Mouse (Mus musculus): Measurements from ENCODE around the gene Gsk3a.
A peak's percentile ranks its signal among the peaks of the same experiment; 100 is the strongest.
"Not testable (repeated sequence)": the region's sequence is repeated elsewhere in the genome, so short reads cannot be mapped to it uniquely, and the experiment has no call there.

Gene Gsk3a

DNA sequence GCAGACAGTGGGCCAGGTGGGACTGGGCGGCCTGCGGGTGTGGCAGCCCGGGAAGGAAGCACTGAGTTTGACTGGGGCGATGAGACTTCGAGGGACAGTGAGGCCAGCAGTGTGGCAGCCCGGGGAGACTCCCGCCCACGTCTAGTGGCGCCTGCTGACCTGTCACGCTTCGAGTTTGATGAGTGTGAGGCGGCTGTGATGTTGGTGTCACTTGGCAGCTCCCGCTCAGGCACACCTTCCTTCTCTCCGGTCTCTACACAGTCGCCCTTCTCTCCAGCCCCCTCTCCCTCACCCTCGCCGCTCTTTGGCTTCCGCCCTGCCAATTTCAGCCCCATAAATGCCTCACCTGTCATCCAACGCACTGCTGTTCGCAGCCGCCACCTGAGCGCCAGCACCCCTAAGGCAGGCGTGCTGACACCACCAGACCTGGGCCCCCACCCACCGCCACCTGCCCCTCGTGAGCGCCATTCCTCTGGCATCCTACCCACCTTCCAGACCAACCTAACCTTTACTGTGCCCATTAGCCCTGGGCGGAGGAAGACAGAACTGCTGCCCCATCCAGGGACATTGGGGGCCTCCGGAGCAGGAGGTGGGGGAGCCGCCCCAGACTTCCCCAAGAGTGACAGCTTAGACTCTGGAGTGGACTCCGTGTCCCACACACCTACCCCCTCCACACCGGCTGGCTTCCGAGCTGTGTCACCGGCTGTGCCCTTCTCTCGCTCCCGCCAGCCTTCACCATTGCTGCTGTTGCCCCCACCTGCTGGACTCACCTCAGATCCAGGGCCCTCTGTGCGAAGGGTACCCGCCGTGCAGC, 35.0 kb upstream of the Gsk3a start:
- DNase-seq, result peak in 1 of 2 experiments; percentile 4

DNA sequence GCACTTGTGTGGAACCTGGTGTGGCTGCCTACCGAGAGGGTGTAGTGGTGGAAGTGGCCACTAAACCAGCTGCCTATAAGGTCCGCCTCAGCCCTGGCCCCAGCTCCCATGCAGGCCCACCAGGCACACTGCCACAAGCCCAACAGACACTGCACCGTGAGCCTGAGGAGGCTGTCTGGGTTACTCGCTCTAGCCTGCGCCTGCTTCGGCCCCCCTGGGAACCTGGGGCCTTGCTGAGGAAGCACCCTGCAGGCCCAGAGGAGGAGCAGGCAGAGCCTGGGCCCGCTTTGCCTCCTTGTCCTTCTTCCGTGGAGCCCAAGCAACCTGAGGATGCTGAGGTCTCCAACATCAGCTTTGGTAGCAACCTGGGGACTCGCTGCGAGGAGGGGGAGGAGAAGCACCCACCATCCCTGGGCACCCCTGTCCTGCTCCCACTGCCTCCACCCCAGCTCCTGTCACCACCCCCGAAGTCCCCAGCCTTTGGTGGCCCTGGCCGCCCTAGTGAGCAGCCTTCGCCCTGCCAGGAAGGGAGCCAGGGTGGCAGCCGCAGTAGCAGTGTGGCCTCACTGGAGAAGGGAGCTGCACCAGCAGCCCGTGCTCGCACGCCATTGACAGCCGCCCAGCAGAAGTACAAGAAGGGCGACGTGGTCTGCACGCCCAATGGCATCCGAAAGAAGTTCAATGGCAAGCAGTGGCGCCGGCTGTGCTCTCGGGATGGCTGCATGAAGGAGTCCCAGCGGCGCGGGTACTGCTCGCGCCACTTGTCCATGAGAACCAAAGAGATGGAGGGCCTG, 34.2 kb upstream of the Gsk3a start:
- DNase-seq, result peak in 1 of 2 experiments; percentile 4

DNA sequence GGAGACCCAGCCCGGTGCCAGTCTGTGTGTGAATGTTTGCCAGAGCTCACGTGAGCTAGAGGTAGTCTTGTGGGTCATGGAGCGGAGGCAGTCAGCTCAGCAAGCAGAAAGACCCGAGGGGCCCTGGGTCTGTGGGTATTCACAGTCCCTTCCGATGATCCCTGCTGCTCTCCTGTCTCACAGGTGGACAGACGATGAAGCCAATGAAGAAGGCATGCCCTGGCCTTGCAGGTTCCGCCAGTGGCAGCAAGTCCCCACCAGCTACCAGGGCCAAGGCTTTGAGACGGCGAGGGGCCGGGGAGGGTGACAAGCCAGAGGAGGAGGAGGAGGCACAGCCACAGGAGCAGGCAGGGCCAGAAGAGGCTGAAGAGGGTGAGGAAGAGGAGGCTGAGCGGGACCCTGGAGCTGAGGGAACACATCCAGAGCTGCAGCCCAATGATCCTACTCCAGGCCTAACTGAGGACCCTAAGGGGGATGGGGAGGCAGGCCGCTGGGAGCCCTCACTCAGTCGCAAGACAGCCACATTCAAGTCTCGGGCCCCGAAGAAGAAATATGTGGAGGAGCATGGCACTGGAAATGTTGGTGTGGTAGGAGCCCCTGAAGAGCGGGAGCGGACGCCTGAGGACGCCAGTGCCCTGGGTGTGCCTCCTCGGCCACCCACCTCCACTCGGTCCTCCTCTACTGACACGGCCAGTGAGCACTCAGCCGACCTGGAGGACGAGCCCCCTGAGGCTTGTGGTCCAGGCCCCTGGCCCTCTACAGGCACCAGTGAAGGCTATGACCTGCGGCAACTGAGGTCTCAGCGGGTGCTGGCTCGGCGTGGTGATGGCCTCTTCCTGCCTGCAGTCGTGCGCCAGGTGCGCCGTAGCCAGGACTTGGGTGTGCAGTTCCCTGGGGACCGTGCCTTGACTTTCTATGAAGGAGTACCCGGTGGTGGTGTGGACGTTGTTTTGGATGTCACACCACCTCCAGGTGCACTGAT, 33.3 kb upstream of the Gsk3a start:
- DNase-seq, result peak; percentile 11 to 30

DNA sequence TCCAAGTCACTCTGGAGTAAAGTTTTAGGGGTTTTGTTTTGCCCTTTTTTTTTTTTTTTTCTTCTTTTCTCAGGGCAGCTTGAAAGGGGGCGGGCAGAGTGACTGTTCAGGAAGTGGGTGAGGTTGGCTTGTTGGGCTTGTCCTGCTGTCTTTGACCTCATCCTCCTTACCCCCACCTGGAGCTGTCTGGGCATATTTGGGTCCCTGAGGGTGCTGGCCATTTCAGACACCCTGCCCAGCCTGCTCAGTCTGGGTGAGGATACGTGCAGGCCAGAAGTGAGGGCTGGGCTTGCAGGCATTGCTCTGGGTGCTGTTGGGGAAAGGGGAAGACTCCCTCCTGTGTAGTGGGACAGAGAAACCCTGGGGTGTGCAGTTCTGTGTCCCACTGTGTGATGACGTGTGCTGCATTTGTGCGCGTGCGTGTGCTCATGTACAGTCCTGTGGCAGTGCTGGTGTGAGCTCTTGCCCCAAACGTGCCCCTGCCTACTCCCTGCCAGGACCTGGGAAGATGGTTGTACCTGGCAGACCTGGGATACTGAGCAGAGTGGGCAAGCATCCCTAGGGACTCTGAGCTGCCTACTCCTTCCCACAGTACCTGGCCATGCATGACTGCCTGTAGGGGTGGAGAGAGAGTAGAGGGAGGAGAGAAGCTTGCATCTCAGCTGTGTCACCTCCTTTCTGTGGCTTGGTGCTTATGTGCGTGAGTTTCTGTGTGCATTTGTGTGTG, 32.1 kb upstream of the Gsk3a start:
- DNase-seq, result peak; percentile 36 to 53

DNA sequence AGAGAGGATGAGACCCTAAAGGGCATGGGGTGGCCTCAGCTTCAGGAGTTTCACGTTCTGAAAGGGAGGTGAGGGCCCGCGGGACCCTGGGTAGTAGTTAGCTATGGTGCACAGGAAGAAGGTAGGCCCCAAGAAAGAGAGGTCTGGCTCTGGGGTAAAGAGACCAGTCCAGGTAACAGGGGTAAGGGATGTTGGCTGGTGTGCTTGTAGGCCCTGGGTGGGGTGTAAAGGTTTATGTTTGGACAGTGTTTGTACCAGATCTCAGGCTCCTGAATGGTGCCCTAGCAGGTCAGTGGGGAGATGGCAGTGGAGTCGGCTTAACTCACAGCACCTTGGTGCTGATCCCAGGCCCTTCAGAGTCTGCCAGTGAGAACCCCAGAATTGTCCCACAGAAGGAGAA, 31.4 kb upstream of the Gsk3a start:
- DNase-seq, result peak in 1 of 2 experiments; percentile 6

GRCm38 (mm10) chr7:25268588-25268987, 30.9 kb upstream of the Gsk3a start:
- DNase-seq, result no peak

DNA sequence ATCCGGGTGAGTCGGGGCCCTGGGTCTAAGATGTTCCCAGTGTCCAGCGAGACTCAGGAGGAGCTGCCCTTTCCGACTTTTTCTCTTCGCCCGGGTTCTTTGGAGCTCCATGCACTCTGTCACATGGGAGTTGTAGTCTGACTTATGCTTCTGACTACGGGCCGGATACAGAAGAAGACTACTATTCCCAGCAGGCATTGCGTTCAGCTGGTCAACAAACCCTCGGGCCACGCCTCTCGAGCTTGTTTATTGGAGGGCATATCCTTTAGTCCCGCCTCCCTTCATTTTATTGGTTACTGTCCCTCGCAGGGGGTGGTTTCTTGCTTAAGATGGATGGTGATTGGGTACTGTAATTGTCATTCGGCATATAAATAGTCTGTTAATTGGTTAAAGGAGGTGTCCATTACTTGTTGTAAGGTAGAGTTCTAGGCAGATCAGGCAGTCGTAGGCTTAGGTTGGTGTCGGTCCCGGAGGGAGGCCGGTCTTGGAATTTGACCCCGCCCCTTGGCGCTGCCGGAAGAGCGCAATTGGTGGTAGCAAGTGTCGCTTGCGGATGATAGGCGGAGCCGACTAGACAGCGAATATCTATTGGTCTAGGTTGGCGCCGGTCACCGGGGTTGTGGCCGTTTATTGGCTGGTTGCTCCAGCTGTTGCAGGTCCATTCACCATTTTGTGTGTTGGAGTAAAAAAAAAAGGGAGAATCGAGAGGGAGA, 30.3 kb upstream of the Gsk3a start:
- peak; percentile 97 to 99 for DNase-seq

GRCm38 (mm10) chr7:25267301-25267750, 29.7 kb upstream of the Gsk3a start, which contains the start of gene Cic:
TSS of gene Cic (plus strand) at chr7:25267704.
- peak; percentile 97 to 99 for DNase-seq

DNA sequence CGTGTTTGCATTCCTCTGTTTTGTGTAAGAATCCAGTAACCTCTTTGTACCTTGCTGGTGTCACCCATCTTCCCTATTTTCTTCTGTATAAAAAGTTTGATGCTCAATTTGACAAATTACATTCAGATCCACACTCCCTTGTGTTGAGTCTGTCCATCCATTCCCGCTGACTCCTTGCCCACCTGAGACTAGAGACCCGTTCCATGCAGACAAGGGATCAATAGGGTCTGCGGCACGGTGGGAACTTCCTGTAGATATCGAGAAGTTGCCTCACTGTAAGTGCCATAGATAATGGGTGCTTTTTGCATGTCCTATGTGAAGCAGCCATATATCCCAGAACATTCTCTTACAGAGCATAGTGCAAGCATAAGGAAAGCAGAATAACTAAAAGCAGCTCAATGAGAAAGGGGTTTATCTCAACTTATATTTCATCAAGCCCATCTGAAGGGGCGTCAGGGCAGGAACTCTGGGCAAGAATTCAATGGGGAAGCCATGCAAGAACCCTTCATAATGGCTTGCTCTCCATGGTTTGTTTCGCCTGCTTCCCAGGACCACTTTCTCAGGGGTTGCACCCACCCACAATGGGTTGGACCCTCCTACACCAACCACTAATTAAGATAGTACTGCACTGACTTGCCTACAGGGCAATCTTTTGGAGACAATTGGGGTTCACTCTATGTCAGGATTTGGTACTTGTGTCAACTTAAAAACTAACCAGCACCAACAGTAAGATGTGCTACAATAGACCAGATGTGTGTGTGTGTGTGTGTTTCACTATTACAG, 28.7 kb upstream of the Gsk3a start:
- no peak for DNase-seq

GRCm38 (mm10) chr7:25265743-25266142, 28.1 kb upstream of the Gsk3a start:
- DNase-seq, result not testable (repeated sequence)

DNA sequence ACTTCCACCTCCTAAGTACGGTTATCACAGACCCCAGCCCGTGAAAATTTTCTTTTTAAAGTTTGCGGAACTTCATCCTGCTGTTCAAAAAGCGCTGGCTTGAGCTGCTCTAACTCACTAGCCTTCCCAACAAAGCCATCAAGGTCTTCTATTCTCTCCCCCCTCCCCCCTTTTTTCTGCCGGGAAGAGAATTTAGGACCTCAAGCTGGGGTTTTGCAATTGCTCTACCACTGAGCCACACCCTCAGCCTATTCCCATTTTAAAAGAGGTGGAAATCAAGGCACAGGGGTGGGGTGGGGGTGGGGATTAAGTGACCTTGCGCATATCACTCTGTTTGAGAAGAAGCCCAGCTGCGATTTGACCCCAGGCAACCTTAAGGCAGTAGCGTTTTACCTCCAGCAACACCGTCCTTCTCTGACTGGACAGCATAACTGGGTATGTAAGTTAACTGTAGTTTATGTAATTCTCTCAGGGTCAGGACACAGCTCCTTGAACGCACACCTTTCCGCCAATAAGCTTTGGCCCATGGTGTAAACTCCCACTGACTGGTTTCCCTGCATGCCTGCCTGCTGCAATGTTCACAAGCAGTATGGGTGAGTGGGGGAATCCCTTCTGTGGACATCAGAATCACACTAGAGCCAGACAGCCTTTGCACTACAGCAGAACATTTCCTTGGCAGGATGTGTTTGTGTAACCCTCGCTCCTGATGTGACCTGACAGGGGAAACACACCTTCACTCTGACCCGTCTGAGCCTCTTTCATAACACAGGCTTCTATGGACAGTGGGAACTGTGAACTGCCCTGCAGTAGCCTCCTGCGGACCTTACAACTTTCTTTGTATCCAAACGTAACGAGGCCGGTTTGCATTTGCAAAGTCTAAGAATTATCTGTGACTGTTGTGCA, 26.6 kb upstream of the Gsk3a start:
- DNase-seq, result no peak

DNA sequence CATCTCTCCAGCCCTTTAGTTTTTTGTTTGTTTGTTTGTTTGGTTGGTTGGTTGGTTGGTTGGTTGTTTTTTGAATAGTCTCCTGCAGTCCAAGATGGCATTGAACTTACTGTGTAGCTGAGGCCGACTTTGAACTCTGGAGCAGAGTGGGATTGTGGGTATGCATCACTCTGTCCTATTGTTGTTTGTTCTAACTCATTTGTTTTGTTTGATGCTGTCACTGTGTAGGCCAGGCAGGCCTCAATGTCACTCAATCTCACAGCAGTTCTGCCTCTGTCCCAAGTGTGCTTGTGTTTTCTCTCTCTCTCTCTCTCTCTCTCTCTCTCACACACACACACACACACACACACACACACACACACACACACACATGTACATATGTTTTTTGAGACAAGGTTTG, 24.2 kb upstream of the Gsk3a start:
- no peak for DNase-seq

GRCm38 (mm10) chr7:25251822-25252221, 14.2 kb upstream of the Gsk3a start:
- DNase-seq, result no peak

- peak; percentile 86 to 91 for DNase-seq
Measured at GRCm38 (mm10) chr7:25251071-25251791, 13.6 kb upstream of the Gsk3a start.

GRCm38 (mm10) chr7:25250141-25250972, 12.7 kb upstream of the Gsk3a start, which contains the start of gene Erf:
TSS of gene Erf (minus strand) at chr7:25250761.
- peak; percentile 98 for DNase-seq

DNA sequence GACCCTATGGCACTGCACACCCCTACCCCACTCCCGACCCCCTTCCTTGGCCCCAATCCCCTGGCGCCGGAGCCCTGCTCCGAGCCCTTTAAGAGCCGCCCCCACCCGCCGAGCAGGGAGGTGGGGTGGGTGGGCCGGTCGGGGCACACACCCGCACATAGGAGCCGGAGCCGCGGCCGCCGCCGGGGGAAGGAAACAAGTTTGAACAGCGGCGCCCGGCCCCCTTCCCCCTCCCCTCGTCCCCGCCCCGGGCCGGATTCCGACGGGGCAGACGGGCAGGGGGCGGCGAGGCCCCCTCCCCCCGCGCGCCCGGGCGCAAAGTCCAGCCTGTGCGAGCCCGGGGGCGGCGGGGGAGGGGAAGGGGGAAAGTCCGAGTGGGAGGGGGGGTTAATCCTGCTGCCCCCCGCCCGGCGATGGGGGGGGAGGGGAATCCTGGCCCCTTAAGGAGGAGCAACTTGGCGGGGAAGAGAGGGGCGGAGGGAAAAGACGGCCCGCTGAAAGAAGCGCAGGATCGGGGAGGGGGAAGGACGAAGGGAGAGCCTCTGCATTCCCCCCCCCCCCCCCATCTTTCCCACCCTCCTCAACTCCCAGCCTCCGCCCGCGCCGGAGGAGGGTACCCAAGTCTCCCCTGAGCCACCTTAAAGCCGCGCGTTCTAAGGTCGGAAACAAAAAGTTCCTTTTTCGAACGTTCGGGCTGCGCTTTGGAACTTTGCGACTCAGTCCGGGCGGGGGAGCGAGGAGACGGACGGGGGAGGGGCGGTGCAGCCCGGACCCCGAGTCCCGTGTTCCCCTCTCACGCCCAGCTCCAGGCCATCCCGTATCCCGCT, 11.9 kb upstream of the Gsk3a start:
- DNase-seq, result peak; percentile 86 to 92

All from kidney, postnatal 4 days (tissue).